Mouse (Mus musculus) fat pad, adult 2 months (tissue): Measurements from ENCODE around the gene Atp13a3.
"Not testable (repeated sequence)": the region's sequence is repeated elsewhere in the genome, so short reads cannot be mapped to it uniquely, and the experiment has no call there.

ENCODE experiments used
- DNase-seq: peaks from one replicate; pipeline ENCODE4 v3.0.0-alpha.2; 2011; ENCODE audit warnings: low read depth, low spot score; ENCODE audit errors: extremely low read depth

The Atp13a3 gene

GRCm38 (mm10) chr16:30416284-30416683 is 10.5 kb upstream of the Atp13a3 start:
- DNase-seq = no peak

DNA sequence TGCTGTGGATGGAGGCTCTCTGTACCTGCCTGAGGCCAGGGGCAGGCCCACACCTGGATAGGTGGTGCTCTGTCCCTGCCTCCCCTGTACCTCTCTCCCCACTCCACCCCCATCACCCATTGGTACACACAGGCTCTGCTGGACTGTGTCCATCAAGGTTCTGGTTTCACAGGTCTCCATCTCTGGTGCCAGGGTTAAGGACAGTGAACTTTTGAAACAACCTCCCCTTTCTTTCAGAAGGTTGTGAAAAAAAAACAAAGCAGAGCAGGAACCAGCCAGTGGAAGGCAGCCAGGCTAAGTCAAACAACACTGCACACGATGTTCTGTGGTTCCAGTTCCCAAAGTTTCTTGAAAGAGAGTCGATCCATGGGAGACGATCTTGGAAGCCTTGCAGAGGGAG is 6.9 kb upstream of the Atp13a3 start:
- peak; percentile 97 for DNase-seq

- DNase-seq = no peak
These were observed 5.1 kb upstream of the Atp13a3 start for GRCm38 (mm10) chr16:30410914-30411313.

- DNase-seq = no peak
These were observed 1.7 kb upstream of the Atp13a3 start for GRCm38 (mm10) chr16:30407513-30407912.

DNA sequence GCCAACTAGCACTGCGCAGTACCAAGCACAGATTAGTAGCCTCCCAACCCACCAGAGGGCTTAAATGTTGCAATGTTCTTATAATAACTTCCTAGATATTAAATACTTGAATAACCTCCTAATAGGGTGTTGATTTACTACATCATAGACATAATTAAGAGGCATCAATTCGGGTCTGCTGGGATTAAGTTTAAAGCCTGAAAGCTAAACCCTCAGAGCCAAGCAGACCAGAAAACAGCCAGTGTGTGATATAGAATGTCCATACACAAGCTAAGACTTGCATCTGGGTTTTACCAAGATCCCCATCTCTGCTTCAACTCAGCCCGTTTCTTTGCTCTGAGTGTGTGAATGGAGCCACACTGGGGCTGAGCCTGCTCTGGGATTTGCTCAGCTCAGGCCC is 2.2 kb downstream of the Atp13a3 start:
- peak; percentile 87 for DNase-seq

GRCm38 (mm10) chr16:30397127-30398057 is 8.4 kb downstream of the Atp13a3 start:
- DNase-seq = peak; percentile 96

GRCm38 (mm10) chr16:30395136-30395535 is 10.6 kb downstream of the Atp13a3 start:
- no peak for DNase-seq

DNA sequence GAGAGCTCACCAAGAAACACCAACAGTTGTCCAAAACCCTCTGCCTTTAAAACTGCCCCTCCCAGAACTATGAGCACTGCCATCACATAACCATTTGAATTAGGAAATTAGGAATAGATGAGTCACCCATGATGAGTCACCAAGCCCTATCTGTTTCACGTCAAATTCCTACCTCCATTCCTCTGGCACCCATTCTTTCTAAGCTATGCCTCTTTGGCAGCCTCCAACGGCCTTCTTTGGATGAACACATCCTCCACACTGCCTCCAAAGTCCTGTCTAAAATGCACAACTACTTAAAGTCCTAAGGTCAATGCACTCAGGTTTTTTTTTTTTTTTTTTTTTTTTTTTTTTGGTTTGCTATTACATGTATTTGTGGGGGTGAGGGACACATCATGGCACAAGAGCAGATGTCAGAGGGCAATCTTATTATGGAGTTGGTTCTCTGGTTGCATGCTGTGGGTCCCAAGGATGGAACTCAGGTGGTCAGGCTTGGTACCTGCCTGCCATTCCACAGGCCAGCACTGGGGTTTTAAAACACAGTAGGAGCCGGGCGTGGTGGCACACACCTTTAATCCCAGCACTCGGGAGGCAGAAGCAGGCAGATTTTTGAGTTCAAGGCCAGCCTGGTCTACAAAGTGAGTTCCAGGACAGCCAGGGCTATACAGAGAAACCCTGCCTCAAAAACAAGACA is 15.0 kb downstream of the Atp13a3 start:
- no peak for DNase-seq

DNA sequence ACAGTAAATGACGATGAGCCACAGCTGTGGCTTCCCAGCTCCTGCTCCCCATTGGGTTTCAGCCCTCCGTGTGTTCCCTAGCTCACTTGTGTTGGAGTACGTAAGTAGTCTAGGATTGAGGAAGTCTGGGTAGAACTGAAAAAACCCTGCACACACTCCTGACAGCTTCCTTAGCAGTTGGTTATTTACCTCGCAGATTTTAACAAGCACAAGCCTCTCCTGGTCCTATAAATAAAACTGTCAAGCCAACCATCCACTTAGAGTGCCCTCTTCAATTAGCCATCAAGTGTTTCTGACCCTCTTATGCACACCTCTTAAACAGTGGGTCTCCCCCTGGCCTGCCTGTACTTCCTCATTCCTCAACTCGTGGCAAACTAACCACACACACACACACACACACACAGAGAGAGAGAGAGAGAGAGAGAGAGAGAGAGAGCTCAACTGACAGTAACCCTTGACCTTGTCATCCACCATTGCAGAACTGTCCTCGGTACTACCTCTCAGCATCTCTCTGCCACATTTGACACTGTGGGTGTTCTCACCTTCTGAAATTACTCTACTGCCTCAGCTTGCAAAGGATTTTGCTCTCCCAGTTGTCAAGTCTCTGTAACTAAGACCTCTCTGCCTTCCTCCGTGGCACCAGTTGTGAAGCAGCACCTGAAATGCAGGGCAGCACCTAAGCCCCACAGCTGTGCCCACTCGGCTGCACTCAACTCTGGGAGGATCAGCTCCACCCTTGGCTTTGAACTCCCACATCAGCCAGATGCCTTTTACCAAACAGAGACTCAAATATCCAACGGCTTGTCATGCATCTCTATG is 15.7 kb downstream of the Atp13a3 start:
- no peak for DNase-seq

- DNase-seq = no peak
These were observed 16.5 kb downstream of the Atp13a3 start for GRCm38 (mm10) chr16:30389210-30389684.

DNA sequence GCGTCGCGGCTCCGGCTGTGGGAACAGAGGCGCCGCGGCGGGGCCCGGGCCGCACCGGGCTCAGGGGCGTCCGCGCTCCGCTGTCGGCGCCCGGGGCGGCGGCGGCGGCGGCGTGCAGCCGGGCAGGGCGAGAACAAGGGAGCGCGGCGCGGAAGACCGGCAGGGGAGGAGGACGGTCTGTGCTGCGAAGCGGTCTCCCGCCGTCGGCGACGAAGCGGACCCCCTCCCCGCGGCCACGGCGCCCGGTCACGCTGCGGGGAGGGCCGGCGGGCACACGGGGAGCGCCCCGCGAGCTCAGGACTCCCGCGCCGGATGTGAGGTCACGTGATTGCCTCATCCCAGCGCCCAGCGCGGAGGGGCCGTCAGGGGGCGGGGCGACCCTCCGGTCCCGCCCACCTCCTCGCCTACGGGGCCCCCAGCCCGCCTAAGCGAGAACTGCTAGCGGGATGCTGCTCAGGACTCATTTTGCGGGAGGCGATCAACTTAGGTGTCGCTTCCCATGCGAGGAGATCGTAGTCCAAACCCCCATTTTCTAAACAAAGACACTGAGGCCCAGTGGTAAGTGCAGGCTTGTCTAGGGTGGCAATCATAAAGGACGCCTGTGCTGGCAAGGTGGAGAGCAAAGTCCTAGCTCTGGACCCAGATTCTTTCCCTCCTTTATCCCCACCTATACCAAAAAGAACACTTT is 17.1 kb downstream of the Atp13a3 start:
- DNase-seq = no peak

- DNase-seq = no peak
These were observed 17.8 kb downstream of the Atp13a3 start for GRCm38 (mm10) chr16:30387871-30388460.

GRCm38 (mm10) chr16:30386911-30387439 is 18.8 kb downstream of the Atp13a3 start:
- no peak for DNase-seq

DNA sequence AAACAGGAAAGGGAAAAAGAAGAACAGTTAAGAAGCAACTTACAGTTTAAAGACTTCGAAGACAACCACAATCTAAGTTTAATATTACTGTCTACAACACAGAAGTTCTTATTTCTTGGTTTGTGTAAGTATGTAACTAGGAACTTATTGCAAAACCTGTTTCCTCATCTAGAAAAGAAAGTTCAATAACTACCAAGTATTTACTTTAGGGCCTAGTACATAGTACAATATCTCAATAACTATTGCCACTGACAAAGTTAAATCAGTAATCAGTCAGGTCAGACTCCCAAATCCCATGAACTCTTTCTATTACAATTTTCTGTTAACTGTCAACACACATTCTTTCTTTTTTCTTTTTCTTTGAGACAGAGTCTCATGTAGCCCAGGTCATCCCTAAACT is 20.2 kb downstream of the Atp13a3 start:
- no peak for DNase-seq

DNA sequence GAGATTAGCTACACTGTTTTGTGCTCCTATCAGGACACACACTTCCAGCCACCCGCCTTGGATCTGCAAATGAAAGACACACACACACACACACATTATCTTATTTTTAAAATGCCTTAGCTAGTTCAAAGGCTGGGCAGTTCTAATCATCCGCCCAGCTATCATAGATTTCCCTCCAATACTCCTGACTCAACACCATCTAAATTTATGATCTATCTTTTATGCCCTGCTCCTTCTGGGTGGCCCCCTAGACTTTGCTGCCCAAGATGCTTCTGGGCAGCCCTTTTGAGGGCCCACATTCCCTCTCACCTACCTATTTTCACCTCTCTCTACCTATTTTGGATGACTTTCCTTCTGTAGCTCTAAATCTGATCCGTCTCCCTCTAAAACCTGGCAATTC is 29.5 kb downstream of the Atp13a3 start:
- no peak for DNase-seq

- DNase-seq = no peak
These were observed 30.8 kb downstream of the Atp13a3 start for GRCm38 (mm10) chr16:30374927-30375326.

- no peak for DNase-seq
These were observed 31.5 kb downstream of the Atp13a3 start for GRCm38 (mm10) chr16:30374266-30374665.

- not testable (repeated sequence) for DNase-seq
These were observed 32.5 kb downstream of the Atp13a3 start for GRCm38 (mm10) chr16:30373286-30373685.

DNA sequence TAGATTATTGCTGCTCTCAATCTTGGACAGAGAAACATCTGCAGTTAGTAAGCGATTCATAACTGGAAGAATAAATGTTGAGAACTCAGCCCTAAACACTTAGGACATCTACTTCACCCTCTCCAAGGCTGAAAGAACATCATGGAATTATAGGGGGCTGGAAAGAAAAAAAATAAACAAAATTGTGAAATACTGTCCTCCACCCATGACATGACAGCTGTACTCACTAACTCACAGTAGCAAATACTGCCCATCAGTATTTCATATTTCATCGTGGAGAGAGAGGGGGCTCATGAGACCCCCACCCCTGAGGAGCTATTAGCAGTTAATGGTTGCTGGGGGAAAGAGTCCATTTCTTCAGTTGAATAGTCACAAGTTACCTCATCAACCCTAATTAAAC is 38.4 kb downstream of the Atp13a3 start:
- no peak for DNase-seq

DNA sequence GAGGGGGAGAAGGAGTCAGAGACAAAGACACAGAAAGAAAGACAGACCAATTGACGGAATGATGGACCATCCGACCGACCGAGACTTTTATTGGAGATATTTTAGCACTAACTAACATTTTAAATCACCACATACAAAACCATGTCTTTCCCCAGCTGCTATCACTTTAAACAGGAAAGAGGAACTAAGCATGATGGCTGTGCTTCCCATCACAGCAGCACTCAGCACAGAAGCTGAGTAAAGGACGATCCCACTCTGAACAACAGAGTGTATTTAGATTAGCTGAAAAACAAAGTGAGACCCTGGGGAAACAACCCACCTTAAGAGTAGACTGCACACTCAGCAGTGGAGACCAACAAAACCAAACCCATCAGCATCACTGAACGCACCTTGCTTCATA is 41.2 kb downstream of the Atp13a3 start:
- no peak for DNase-seq
